Mouse (Mus musculus) kidney, adult 8-10 months (tissue): ENCODE measurements at regions not wholly inside any gene's neighbourhood (a gene's known extent, or its start where the extent isn't known, plus 50 kb on each side); places are given as distances from the start of the nearest gene placed in this dataset.
A peak's percentile ranks its signal among the peaks of the same experiment; 100 is the strongest.

ENCODE experiments used
- DNase-seq, 2 experiments: peaks; one replicate each; pipeline ENCODE4 v3.0.0; 2022

GRCm38 (mm10) chr16:75487915-75488314 lies 97.9 kb downstream of the Lipi start:
- no peak for DNase-seq

DNA sequence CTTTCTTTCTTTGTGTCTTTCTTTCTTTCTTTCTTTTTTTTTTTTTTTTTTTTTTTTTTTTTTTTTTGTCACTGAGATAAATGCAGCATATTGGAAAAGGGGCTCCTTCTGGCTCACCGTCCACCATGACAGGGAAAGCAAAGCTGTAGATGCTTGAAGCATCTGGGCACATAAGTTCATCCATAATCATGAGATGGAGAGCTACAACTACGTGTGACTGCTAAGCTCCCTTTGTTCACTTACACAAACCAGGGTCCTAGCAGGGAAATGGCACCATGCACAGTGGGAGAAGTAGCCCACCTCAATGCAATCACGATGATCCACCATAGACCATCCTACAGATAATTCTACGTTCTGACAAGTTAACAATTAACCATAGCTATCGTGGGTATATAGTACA lies 102.0 kb downstream of the Lipi start:
- no peak for DNase-seq

GRCm38 (mm10) chr16:75465420-75465975 lies 120.4 kb downstream of the Lipi start:
- no peak for DNase-seq

GRCm38 (mm10) chr16:75462136-75462535 lies 123.7 kb downstream of the Lipi start:
- DNase-seq, result no peak

- DNase-seq, result peak in 1 of 2 experiments; percentile 16
Observed at GRCm38 (mm10) chr16:75446901-75447514, 138.9 kb downstream of the Lipi start.

DNA sequence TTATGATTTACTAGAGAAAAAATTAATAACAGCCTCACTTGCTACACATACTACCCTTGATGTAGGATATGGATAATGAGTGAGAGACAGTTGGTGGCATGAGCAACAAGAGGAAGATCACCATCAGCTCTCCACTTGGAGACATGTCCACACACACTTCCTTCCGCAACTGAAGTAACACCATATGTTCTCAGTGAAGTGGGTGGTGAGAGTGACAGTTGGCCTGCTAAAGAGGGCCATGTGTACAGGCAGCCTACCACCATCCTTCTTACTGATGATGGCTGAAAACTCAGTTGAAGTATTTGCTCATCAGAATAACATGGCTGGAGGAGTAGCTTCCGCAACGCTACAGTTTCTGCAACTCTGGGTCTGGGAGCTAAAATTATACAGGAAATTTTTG lies 146.6 kb downstream of the Lipi start:
- DNase-seq, result no peak

DNA sequence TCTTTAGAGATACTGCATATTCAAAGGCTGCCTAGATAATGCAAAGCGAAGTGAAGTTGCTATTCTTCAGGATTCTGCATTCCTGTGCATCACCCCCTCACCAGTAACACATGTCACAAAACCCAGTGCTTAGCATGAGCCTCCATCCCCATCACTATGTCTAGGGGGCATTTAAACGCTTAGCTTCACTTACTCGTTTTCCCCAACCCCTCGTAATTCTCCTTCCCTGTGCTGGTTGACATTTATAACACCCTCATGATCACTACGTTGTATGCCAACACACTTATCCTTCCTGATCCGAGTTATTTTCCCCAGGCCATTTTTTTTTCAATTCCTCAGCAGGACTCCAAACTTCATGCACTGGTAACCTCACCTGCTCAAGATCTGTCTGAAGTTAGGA lies 152.6 kb downstream of the Lipi start:
- no peak for DNase-seq

DNA sequence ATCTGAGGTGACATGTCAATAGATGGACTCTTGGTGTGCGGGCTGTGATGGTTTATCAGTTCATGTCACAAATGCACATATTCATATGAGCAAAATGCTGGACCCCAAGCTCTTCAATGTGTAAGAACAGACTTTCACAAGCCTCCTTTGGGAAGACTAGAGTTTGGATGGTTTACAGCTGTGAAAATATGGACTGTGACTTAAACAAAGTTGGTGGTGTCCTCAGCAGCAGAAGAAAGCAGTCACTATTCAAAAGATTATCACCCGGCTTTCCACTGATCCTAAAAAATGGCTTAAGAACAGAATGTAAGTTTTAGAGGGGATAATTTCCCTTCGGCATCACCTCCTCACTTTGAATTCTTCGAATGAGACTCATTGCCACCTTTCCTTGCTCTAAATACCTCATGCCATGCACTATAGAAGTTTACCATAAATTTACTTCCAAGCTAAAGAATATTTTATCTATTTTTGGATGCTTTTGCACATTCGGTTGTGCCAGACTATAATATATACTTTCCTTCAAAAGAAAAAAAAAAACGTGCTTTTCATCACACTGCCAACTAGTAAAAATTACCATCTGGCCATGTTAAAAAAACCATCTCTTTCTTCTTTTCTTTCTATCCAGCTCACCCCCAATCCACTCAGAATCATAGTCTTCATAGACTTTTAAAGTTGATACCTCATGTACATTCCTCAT lies 201.2 kb downstream of the Lipi start:
- no peak for DNase-seq

DNA sequence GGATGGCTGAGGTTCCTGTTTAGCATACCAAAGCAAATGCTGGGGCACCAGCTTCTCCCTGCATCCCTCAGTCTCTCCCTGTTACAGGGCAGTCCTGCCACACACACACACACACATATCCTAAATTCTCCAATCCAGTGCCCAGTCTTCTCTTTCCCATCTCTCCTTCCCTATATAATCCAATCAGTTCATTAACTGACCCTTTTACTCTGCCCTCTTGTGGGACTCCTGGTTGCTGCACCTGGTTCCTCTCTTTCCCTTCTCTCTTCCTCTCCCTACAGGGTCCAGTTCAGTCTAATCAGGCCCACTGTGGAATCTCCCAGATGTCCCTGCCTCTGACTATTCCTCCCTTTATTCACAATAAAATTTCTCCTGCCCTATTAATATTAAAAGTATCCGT lies 204.7 kb downstream of the Lipi start:
- no peak for DNase-seq

GRCm38 (mm10) chr16:75369700-75370099 lies 216.2 kb downstream of the Lipi start:
- no peak for DNase-seq

DNA sequence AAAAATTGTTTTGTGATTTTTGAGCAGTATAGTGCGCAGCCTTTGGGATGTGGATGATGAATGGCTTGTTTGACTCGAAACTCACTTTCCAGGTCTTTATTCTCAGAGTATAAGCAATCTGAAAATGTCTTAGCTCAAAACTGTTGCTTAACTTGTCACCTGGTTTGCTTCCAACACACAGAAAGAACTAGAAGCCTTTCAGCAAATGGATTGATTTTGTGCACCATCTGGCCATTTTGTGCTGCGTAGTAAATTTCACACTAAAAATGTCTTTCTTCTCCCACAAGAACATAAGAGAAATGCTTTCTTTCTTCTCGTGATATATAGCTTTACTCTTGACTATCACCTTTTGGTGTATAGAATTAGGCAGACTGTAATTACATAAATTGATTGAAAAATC lies 219.1 kb downstream of the Lipi start:
- DNase-seq, result no peak

GRCm38 (mm10) chr16:75365361-75365994 lies 220.4 kb downstream of the Lipi start:
- DNase-seq, result no peak

GRCm38 (mm10) chr16:75362095-75362494 lies 223.8 kb downstream of the Lipi start:
- no peak for DNase-seq

DNA sequence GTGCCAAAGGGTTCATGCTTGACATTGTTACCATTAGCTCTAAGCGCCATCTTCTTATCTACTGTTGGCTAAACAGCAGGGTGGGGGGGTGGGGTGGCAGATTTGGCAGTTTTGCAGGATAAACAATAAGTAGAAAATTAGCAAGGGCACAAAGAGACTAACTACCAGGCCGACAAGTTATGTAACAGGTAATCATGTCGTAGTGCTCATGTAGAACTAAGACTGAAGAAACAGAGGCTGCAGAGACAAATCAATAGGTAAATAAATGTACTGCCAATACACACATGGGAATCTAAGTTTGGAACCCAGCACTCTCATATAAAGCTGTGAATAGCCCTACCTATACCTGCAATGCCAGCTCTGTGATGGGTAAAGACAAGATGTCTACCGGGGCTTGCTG lies 225.1 kb downstream of the Lipi start:
- DNase-seq, result no peak

DNA sequence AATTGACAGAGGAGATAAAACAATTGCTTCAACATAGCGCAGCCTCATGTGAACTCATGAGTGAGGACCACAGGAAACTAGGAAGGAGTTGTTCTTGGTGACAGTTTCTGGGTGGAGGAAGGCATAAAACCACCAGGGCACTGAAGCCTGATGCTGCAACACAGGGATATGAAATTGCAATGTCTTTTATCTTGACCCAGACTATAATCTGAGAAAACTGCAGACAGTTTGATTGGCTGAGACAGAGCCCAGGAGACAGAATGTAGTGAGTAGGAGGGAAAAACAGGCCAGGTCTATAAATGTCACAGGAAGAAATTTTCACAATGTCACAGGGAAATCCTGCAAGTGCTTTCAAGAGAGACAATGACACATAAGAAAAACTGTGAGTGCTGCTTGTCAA lies 232.5 kb downstream of the Lipi start:
- DNase-seq, result no peak

- no peak for DNase-seq
Observed at GRCm38 (mm10) chr16:75344201-75344927, 241.5 kb downstream of the Lipi start.

DNA sequence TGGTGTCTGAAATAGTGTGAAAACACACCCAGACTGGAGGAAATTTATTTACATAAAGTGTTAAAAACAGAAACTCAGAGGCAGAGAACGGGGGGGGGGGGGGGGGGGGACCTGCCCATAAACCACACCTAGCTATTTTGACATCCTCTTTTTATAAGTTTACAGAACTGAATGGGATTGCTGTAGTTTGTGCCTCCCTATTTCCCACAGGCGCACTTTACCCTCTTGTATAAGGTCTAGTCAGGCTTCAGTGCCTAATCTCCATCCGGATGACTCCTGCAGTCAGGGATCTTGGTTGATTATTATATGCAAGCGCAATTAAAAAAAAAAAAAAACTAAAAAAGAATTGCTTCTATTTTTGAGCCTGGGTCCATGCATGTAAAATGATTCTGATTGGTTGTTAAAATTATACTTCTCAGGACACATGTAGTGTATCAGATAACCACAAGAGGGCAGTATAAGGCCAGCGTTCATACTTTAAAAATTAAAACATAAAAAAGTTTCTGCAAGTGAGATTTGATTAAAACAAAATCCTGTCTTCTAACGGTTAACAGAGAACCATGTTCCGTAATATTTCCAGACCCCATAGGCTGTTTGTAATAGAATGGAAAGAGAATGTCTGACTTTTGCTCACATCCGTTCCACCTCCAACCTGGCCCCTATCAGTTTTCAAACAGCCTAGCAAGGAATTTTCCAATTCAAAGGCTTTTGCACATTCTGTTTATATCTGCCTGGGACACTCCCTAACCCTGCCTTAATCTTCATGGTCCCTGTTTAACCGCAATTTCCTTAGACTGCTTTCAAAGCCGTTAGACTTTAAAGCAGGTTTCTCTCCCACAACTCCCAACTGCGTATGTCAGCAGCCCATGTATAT lies 242.6 kb downstream of the Lipi start:
- DNase-seq, result no peak

DNA sequence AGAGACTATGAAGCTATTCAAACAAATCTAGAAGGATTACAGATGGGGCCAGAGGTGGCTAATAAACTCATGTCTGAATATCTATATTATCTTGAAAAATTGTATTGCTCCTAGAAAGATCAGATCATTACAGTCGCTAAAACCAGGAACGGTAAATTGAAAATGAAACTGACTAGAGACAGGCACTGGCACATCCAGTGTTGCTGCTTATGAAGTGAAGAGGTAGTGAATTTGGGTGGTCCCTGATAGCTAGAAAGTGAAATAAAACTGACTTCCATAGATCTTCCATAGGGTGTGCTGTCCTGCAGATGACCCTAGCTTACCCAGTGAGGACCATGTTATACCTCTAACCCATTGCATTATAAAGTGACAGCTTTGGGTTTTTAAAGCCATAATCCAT lies 251.6 kb downstream of the Lipi start:
- DNase-seq, result no peak

- DNase-seq, result no peak
Observed at GRCm38 (mm10) chr16:75333750-75334149, 252.1 kb downstream of the Lipi start.

GRCm38 (mm10) chr16:75332853-75333252 lies 253.0 kb downstream of the Lipi start:
- no peak for DNase-seq

- no peak for DNase-seq
Observed at GRCm38 (mm10) chr16:75325296-75325695, 260.6 kb downstream of the Lipi start.

DNA sequence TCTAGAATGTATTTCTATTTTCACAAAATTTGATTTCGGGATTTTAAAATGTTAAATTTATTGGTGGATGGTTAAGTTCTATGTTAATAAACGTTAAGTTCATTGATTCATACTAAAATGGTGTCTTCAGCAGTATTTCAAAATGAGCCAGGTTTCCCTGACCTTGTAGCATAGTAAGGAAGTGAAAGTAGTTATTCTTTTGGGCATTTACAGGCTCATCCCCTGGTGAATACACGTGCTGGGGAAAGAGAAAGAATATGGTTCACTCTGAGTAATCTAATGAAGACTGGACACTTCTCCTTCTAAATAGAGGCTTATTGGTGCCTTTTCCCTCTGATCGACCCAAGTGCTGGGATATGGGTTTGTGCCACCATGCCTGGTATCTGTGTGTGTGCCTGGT lies 281.1 kb downstream of the Lipi start:
- no peak for DNase-seq
